Mouse (Mus musculus): ENCODE results near the gene Itgb3bp. TPM values are rescaled to one million over a fixed set of nuclear protein-coding genes. Genes with fewer than 3 reads are reported as not detected.

Gene Itgb3bp
- polyA plus RNA-seq, 1 experiment from 2014 or later, result 44.1 TPM

DNA sequence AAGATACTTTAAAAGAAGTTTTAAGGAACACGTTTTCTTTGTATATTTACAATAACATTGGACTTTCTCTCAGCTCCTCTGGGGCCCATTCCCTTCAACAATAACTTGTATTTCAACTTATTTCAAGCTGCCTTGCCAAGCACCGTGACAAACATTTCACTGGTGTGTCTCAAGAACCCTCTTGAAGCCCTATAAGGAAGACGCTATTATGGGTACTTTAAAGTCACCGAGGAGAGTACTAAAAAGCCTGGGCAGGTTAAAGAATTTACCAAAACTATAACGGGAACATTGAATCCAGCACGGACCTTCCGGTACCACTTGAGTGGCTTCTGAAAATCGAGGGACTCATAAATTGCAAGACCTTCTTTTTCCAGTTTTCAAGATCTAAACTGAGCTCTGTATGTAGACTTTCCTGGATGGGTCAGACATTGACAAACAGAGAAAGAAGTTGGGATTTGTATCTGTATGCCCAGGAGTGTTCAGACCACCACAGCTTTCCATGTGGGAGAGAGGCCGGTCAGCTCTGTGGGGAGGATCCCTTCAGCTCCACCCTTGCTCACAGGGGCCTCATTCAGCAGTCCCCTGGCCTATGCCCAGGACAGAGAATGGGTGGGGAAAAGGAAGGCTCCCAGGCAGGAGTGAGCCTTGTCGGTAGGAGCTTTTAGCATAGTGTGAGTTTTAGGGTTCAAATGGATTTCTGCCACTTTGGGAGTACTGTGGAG is 1.1 kb upstream of the Itgb3bp start:
- no peak overlapping the region for H3K9ac ChIP-seq

DNA sequence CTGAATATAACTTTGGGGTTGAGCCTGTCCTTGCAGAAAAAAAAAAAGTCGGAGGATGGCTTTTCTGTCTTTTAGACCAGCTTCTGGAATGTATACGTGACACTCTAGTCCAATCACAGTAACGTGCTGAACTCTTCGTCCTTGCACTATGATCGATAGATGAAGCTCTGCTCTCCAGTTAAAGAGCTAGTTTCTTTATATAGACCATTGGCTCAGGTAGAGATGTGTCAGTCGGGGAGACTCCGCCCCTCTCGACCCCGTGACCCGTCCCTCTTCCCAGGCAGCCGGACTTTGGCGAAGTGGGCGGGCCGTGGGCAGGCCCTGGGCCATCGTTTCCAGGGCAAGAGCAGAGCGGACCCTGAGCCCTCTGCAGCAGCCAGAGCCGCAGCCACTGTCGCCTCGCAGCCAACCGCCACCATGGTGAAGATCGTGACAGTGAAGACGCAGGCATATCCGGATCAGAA is 432 bp downstream of the Itgb3bp start, which contains the start of gene Pgm1:
Gene Pgm1 (plus strand): TSS at position 266 of the 464 bp plus-strand sequence.
- H3K9ac ChIP-seq, result peak within 1 kb of the TSS; percentile 77
- WGBS, result 4% methylated on average over 23 of the region's 23 CpGs
- peaks cover 15% of the 10 kb centered on the region for H3K4me1 ChIP-seq
- peak; percentile 86 for ATAC-seq
- no peaks in the 10 kb centered on the region for H3K9me3 ChIP-seq (replicated peaks)
- no peaks in the 10 kb centered on the region for H3K27me3 ChIP-seq
- peak within 1 kb of the TSS; percentile 92 for H3K4me2 ChIP-seq
- H3K4me3 ChIP-seq, result peak within 1 kb of the TSS; percentile 64
- peak within 1 kb of the TSS; percentile 54 for H3K27ac ChIP-seq
- no peaks in the 10 kb centered on the region for H3K36me3 ChIP-seq (ENCODE audit: poor library complexity, severe bottlenecking)

More for the DNA sequence above, 1.1 kb upstream of the Itgb3bp start:
- H3K27me3 ChIP-seq, result no peaks in the 10 kb centered on the region
- H3K9me3 ChIP-seq (replicated peaks), result no peaks in the 10 kb centered on the region
- H3K4me1 ChIP-seq, result peaks cover 15% of the 10 kb centered on the region
- peak overlapping the region; percentile 92 for H3K4me2 ChIP-seq
- no peak for ATAC-seq
- no peak overlapping the region for H3K4me3 ChIP-seq
- H3K27ac ChIP-seq, result no peak overlapping the region
- no peaks in the 10 kb centered on the region for H3K36me3 ChIP-seq (ENCODE audit: poor library complexity, severe bottlenecking)
- WGBS, result 49% methylated on average over 10 of the region's 10 CpGs

DNA sequence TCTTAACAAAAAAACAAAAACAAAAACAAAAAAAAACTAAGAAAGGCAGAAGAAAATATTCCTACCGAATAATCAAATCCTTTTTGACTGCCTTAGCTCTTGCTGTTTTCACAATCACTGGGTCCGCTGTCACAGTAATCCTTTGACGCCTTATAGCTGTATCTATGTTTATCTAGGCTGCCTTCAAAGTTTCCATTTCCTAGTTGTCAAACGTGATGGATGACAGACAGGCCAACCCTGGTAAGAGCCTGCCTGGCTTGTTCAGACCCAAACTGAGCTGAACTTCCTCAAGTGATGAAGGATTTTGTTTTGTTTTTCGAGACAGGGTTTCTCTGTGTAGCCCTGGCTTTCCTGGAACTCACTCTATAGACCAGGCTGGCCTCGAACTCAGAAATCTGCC is 1.1 kb downstream of the Itgb3bp start:
- H3K9ac ChIP-seq, result no peak overlapping the region
- H3K27me3 ChIP-seq, result no peaks in the 10 kb centered on the region
- no peak overlapping the region for H3K27ac ChIP-seq
- 87% methylated on average over 6 of the region's 6 CpGs for WGBS
- no peak overlapping the region for H3K4me3 ChIP-seq
- ATAC-seq, result no peak
- H3K36me3 ChIP-seq (ENCODE audit: poor library complexity, severe bottlenecking), result no peaks in the 10 kb centered on the region
- H3K4me2 ChIP-seq, result no peak overlapping the region
- H3K9me3 ChIP-seq (replicated peaks), result no peaks in the 10 kb centered on the region
- H3K4me1 ChIP-seq, result peaks cover 15% of the 10 kb centered on the region

DNA sequence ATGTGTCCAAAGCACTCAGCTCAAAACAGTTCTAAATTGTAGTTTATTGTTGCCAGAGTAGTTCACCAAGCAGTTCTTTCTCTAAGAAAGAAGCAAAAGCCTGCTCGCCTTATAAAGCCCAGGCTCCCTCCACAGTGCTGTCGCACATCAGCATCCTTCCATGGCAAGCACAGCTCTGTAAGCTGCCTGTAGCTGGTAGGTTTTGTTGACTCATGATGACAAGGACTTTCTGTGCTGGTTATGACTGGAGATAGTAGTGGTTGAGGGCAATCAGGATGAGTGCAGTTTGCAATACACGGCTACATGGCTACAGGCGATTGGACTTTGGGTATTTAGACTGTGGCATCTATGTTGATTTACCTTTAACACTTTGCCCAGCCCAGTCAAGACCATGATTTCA is 3.2 kb downstream of the Itgb3bp start:
- no peaks in the 10 kb centered on the region for H3K27me3 ChIP-seq
- 88% methylated on average over 4 of the region's 4 CpGs for WGBS
- no peaks in the 10 kb centered on the region for H3K36me3 ChIP-seq (ENCODE audit: poor library complexity, severe bottlenecking)
- H3K9me3 ChIP-seq (replicated peaks), result no peaks in the 10 kb centered on the region
- no peak overlapping the region for H3K27ac ChIP-seq
- H3K4me1 ChIP-seq, result peaks cover 15% of the 10 kb centered on the region
- no peak overlapping the region for H3K4me2 ChIP-seq
- no peak for ATAC-seq
- H3K9ac ChIP-seq, result no peak overlapping the region
- no peak overlapping the region for H3K4me3 ChIP-seq

DNA sequence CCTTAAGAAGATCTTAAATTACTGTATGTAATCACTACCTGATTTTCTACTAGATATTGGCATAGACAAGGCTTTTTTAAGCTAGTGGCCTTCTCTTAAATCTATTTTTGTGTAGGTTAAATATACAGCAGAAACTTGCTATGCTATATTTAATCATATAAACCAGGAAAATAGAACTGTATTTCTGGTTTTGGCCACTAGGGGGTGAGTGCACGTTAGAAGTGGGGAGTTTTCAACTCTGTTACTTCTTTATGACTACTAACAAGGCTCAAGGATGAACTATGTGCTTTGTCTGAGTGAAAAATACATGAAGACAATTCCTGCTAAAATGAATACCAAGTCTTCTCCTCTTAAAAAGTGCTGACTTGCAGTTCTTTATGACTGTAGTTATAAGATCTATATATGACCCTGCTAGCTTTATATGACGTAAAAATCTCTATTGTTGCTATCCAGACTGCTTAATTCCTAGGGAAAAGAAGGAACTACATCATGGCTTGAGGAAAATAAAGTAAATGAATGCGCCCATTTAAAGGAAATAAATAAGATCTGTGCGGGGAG is 15.6 kb downstream of the Itgb3bp start:
- Histone ChIP-seq H3K9me3 (replicated peaks) (no peaks in the 10 kb centered on the region), H3K9ac (no peak overlapping the region), H3K27me3 (no peaks in the 10 kb centered on the region), H3K27ac (no peak overlapping the region), H3K36me3 (ENCODE audit: poor library complexity, severe bottlenecking) (no peaks in the 10 kb centered on the region), H3K4me2 (no peak overlapping the region), H3K4me1 (no peaks in the 10 kb centered on the region), H3K4me3 (no peak overlapping the region)
- ATAC-seq, result no peak
- 68% methylated on average over 4 of the region's 4 CpGs for WGBS

DNA sequence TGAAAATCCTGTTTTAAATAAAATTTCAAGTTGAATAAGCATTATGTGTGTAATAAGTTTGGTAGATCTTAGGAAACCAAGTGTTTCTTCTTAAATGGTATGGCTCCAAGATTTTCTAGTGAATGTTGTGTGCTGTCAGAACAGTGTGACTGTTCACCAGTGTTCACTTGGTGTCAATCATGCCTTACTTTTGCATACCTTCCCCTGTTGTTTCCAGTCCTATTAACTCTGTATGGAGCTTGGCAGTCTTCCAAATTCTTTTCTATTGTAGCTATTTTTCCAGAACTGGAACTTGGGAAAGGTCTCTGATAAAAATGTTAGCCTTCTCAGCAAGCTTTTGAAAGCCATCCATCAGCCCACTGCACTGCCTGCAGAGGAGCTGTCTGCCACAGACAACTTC is 47.2 kb downstream of the Itgb3bp start:
- H3K27me3 ChIP-seq, result no peaks in the 10 kb centered on the region
- H3K36me3 ChIP-seq (ENCODE audit: poor library complexity, severe bottlenecking), result no peaks in the 10 kb centered on the region
- H3K4me3 ChIP-seq, result no peak overlapping the region
- no peak for ATAC-seq
- H3K9ac ChIP-seq, result no peak overlapping the region
- H3K9me3 ChIP-seq (replicated peaks), result no peaks in the 10 kb centered on the region
- H3K4me1 ChIP-seq, result peaks cover 6% of the 10 kb centered on the region
- H3K27ac ChIP-seq, result no peak overlapping the region
- H3K4me2 ChIP-seq, result no peak overlapping the region

DNA sequence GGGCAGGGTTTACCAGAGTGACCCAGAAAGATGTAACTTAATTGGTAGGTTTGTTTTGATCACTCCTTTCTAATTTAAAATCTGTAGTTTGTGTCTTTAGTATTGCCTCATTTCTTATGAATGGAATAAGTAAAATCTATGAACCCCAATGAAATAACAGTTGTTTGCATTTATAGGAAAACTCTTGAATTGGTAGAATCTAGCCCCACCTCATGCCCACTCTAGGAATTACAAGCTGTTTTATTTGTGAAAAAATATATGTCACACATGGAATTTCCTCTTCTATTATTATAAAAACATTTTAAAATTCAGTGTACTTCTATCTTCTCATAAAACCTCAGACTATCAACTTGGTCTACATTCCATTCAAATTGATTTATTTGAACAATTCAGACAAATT is 47.7 kb downstream of the Itgb3bp start:
- Histone ChIP-seq H3K4me3 (no peak overlapping the region), H3K36me3 (ENCODE audit: poor library complexity, severe bottlenecking) (no peaks in the 10 kb centered on the region), H3K27me3 (no peaks in the 10 kb centered on the region), H3K9ac (no peak overlapping the region), H3K4me1 (peaks cover 6% of the 10 kb centered on the region), H3K27ac (no peak overlapping the region), H3K9me3 (replicated peaks) (no peaks in the 10 kb centered on the region), H3K4me2 (no peak overlapping the region)
- ATAC-seq, result no peak

DNA sequence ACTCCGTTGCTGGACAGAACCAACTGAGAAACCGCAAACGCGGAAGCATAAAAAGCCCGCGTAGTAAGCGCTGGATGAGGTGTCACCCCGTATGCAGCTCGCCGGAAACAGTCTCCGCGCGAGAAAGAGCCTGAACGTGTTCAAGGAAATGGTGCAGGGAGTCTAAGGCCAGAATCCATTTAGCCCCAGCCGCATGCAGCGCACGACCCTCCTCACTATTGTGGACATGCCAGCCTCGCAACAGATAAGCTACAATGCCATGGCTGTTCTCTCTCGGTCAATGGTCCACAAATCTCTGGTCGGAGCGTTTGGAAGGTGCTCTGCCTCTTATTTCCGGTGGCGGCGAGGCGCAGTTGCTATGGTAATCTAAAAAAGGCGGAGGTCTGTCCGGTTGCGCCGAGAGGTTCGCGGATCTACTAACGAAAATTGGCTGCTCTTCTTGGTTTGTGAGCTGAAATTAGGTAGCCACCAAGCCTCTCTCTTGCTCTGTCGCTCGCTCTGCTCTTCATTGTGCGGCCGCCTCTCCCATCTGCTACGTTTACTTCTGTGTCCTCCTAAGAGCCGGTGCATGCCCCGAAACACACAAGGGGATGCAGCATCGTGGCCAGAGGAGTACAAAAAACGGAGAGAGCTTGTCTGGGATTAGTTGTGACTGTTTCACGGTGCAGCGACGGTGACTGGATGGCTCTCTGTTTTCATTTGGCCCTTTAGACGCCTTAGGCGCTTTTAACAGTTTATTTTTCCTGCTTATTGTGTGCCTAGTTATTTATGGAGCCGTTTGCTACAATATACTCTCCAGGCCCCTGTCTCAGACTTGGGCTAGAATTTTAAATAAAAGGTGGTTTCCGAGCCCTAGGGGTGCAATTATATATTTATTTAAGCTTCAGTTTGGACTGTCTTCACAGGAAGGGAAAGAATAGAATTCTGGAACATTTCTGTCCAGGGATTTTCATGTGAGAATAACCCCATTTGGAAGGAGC is 100.2 kb downstream of the Itgb3bp start, which contains the start of gene Efcab7:
Gene Efcab7 (plus strand): TSS at position 105 of the 980 bp plus-strand sequence.
- no peaks in the 10 kb centered on the region for H3K27me3 ChIP-seq

DNA sequence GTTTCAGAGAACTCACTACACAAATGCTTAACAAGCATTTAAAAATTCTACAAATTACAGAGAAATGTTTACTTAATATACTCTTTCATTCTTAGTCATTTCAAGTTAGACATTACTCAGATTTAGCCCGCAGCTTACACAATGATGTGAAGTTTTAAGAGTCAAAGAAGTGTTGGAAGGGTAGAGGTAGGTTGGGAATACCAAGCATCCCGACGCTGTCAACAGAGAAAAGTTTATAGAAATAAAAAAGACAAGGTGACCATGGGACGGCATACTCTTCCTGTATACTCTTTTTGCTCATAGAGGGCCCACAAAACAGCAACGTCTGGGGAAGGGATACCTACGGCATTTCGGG is 100.9 kb downstream of the Itgb3bp start:
- peak overlapping the region; percentile 68 for H3K4me2 ChIP-seq
- H3K4me3 ChIP-seq, result peak overlapping the region; percentile 74
- H3K27ac ChIP-seq, result peak overlapping the region; percentile 96; the same call in 1 of the 2 replicates
- H3K4me1 ChIP-seq, result peaks cover 13% of the 10 kb centered on the region
- H3K9ac ChIP-seq, result peak overlapping the region; percentile 84
- ATAC-seq, result no peak; the same call in 1 of the 2 replicates
- H3K36me3 ChIP-seq (ENCODE audit: poor library complexity, severe bottlenecking), result 0 out of 2 replicates have a peak, but pooled peaks cover 5% of the 10 kb centered on the region
- WGBS, result under 1% methylated on average over 7 of the region's 7 CpGs
- no peaks in the 10 kb centered on the region for H3K9me3 ChIP-seq (replicated peaks)
- no peaks in the 10 kb centered on the region for H3K27me3 ChIP-seq

More for the DNA sequence above, 100.2 kb downstream of the Itgb3bp start, which contains the start of gene Efcab7:
- Histone ChIP-seq H3K4me1 (peaks cover 13% of the 10 kb centered on the region), H3K27ac (peak within 1 kb of the TSS; percentile 96), H3K9me3 (replicated peaks) (no peaks in the 10 kb centered on the region), H3K36me3 (ENCODE audit: poor library complexity, severe bottlenecking) (0 out of 2 replicates have a peak, but pooled peaks cover 5% of the 10 kb centered on the region), H3K9ac (peak within 1 kb of the TSS; percentile 84), H3K4me3 (peak within 1 kb of the TSS; percentile 74), H3K4me2 (peak within 1 kb of the TSS; percentile 68)
- peak; percentile 92 for ATAC-seq
- WGBS, result under 1% methylated on average over 48 of the region's 48 CpGs

DNA sequence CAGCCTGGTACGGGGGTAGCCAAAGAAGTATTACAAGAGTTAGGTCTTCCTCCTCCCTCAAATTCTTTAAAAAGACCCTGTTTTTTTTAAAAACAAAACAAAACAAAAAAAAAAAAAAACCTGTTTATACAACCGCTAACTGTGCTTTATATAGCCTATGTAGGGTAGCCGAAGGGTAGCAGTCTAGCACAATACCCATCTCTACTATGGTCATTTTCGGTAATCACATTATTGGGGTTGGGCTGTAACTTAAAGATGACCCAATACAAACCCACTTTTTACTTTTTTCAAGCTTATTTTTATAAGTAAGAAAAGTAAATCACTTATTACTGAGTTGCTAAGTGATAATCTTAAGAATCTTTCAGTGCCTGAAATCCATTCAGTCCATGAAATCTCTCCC is 101.3 kb downstream of the Itgb3bp start:
- peaks cover 13% of the 10 kb centered on the region for H3K4me1 ChIP-seq
- H3K27ac ChIP-seq, result no peak overlapping the region
- H3K9ac ChIP-seq, result peak overlapping the region; percentile 84
- 39% methylated on average over 4 of the region's 4 CpGs for WGBS
- H3K4me3 ChIP-seq, result peak overlapping the region; percentile 74
- H3K9me3 ChIP-seq (replicated peaks), result no peaks in the 10 kb centered on the region
- no peak for ATAC-seq
- H3K4me2 ChIP-seq, result peak overlapping the region; percentile 68
- 0 out of 2 replicates have a peak, but pooled peaks cover 5% of the 10 kb centered on the region for H3K36me3 ChIP-seq (ENCODE audit: poor library complexity, severe bottlenecking)
- no peaks in the 10 kb centered on the region for H3K27me3 ChIP-seq

DNA sequence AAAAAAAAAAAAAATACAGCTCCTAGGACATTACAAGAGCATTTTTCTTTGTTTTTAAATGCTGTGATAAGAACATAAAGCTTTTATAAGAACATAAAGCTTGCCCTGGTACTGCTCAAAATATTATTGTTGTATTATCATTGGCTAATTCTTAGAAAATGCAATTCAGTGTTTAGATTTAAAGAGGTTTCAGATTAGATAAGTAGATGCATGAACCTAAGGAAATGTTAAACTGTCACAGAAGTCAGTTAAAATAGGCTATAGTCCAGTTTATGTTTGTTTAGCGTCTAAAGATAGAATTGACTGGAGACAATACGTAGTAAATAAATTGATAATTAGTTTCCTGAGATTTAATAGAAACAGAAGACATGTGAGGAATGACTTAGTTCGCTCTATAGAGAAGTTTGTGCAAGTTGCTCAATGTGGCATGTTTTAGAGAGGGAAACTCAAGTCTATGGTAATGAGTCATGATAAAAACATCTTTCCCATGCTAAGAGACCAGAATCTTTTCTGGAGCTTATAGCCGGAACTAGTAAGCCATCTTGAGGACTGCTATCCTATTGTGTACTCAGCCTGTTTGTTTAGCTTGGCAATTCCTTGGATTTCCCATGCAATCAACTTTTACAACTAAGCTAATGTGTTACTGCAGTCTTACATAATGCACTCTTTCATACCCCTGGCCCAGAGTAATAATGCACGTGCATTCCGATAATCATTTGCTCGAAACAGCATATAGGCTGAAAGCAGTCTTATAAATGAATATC is 112.7 kb downstream of the Itgb3bp start:
- Histone ChIP-seq H3K36me3 (ENCODE audit: poor library complexity, severe bottlenecking) (no peaks in the 10 kb centered on the region), H3K27me3 (no peaks in the 10 kb centered on the region), H3K4me1 (no peaks in the 10 kb centered on the region), H3K9ac (no peak overlapping the region), H3K4me3 (no peak overlapping the region), H3K4me2 (no peak overlapping the region), H3K27ac (no peak overlapping the region), H3K9me3 (replicated peaks) (no peaks in the 10 kb centered on the region)
- ATAC-seq, result no peak
- 91% methylated on average over 7 of the region's 7 CpGs for WGBS
